Mouse (Mus musculus): ENCODE results near the gene Me1.

GRCm38 (mm10) chr9:86682844-86683243 lies 12.9 kb downstream of the Me1 start:
- TF ChIP-seq EP300 (IDR thresholded peaks at IDR 0.05) (no peak), CTCF (IDR thresholded peaks at IDR 0.05) (no peak)

All from lung, postnatal 0 days (tissue).